Mouse (Mus musculus): Measurements from ENCODE around the gene Zpbp2. TPM values are rescaled to one million over a fixed set of nuclear protein-coding genes. Genes with fewer than 3 reads are reported as not detected.

Gene Zpbp2
- polyA plus RNA-seq, 1 experiment, result not detected

- Histone ChIP-seq H3K36me3 (ENCODE audit: control insufficient read depth, insufficient read depth) (peaks cover 4% of the 10 kb centered on the region), H3ac (ENCODE audit: control insufficient read depth, insufficient read length, low read depth) (no peak overlapping the region), H3K79me3 (ENCODE audit: low read depth) (no peaks in the 10 kb centered on the region), H3K79me2 (ENCODE audit: control insufficient read depth, insufficient read depth) (no peaks in the 10 kb centered on the region), H3K27me3 (ENCODE audit: control insufficient read depth, insufficient read depth, insufficient read length) (peaks cover 1% of the 10 kb centered on the region), H3K4me3 (ENCODE audit: insufficient read depth, poor library complexity, severe bottlenecking) (no peak overlapping the region)
- TF ChIP-seq MAX (IDR thresholded peaks at IDR 0.05), result no peak
- no peak for TF ChIP-seq MYOG (IDR thresholded peaks at IDR 0.05; ENCODE audit: control insufficient read depth, extremely low read depth, insufficient read length)
- TF ChIP-seq CTCF (IDR thresholded peaks at IDR 0.05; ENCODE audit: control insufficient read depth, insufficient read depth, insufficient read length), result no peak
- no peak for TF ChIP-seq CEBPB (IDR thresholded peaks at IDR 0.05; ENCODE audit: low read depth)
- TF ChIP-seq USF1 (IDR thresholded peaks at IDR 0.05; ENCODE audit: low read depth), result no peak
- TF ChIP-seq FOSL1 (IDR thresholded peaks at IDR 0.05; ENCODE audit: insufficient read depth, low read length, poor library complexity, severe bottlenecking), result no peak
- no peak for TF ChIP-seq MYOD1 (IDR thresholded peaks at IDR 0.05; ENCODE audit: control insufficient read depth, insufficient read length, low read depth)
Observed at GRCm38 (mm10) chr11:98577776-98578175, 26.9 kb downstream of the Zpbp2 start.

GRCm38 (mm10) chr11:98580301-98581121 is 29.6 kb downstream of the Zpbp2 start:
- no peak for TF ChIP-seq FOSL1 (IDR thresholded peaks at IDR 0.05; ENCODE audit: insufficient read depth, low read length, poor library complexity, severe bottlenecking)
- TF ChIP-seq CEBPB (IDR thresholded peaks at IDR 0.05; ENCODE audit: low read depth), result no peak
- no peak for TF ChIP-seq USF1 (IDR thresholded peaks at IDR 0.05; ENCODE audit: low read depth)
- TF ChIP-seq MAX (IDR thresholded peaks at IDR 0.05), result no peak
- no peak for TF ChIP-seq MYOG (IDR thresholded peaks at IDR 0.05; ENCODE audit: control insufficient read depth, extremely low read depth, insufficient read length)
- TF ChIP-seq CTCF (IDR thresholded peaks at IDR 0.05; ENCODE audit: control insufficient read depth, insufficient read depth, insufficient read length), result no peak
- no peak for TF ChIP-seq MYOD1 (IDR thresholded peaks at IDR 0.05; ENCODE audit: control insufficient read depth, insufficient read length, low read depth)
- Histone ChIP-seq H3K27me3 (ENCODE audit: control insufficient read depth, insufficient read depth, insufficient read length) (no peaks in the 10 kb centered on the region), H3K36me3 (ENCODE audit: control insufficient read depth, insufficient read depth) (peaks cover 11% of the 10 kb centered on the region), H3K79me2 (ENCODE audit: control insufficient read depth, insufficient read depth) (peaks cover 17% of the 10 kb centered on the region), H3K79me3 (ENCODE audit: low read depth) (peaks cover 6% of the 10 kb centered on the region), H3ac (ENCODE audit: control insufficient read depth, insufficient read length, low read depth) (no peak overlapping the region), H3K4me3 (ENCODE audit: insufficient read depth, poor library complexity, severe bottlenecking) (no peak overlapping the region)

GRCm38 (mm10) chr11:98581286-98582029 is 30.6 kb downstream of the Zpbp2 start:
- Histone ChIP-seq H3K27me3 (ENCODE audit: control insufficient read depth, insufficient read depth, insufficient read length) (no peaks in the 10 kb centered on the region), H3K79me2 (ENCODE audit: control insufficient read depth, insufficient read depth) (peaks cover 27% of the 10 kb centered on the region), H3K79me3 (ENCODE audit: low read depth) (peaks cover 13% of the 10 kb centered on the region), H3ac (ENCODE audit: control insufficient read depth, insufficient read length, low read depth) (no peak overlapping the region), H3K36me3 (ENCODE audit: control insufficient read depth, insufficient read depth) (peaks cover 11% of the 10 kb centered on the region), H3K4me3 (ENCODE audit: insufficient read depth, poor library complexity, severe bottlenecking) (no peak overlapping the region)
- TF ChIP-seq MYOD1 (IDR thresholded peaks at IDR 0.05; ENCODE audit: control insufficient read depth, insufficient read length, low read depth) (no peak), CTCF (IDR thresholded peaks at IDR 0.05; ENCODE audit: control insufficient read depth, insufficient read depth, insufficient read length) (no peak), USF1 (IDR thresholded peaks at IDR 0.05; ENCODE audit: low read depth) (no peak), FOSL1 (IDR thresholded peaks at IDR 0.05; ENCODE audit: insufficient read depth, low read length, poor library complexity, severe bottlenecking) (no peak), MAX (IDR thresholded peaks at IDR 0.05) (no peak), MYOG (IDR thresholded peaks at IDR 0.05; ENCODE audit: control insufficient read depth, extremely low read depth, insufficient read length) (no peak), CEBPB (IDR thresholded peaks at IDR 0.05; ENCODE audit: low read depth) (no peak)

GRCm38 (mm10) chr11:98582030-98582388 is 31.1 kb downstream of the Zpbp2 start:
- TF ChIP-seq USF1 (IDR thresholded peaks at IDR 0.05; ENCODE audit: low read depth), result no peak
- TF ChIP-seq MAX (IDR thresholded peaks at IDR 0.05), result no peak
- no peak for TF ChIP-seq FOSL1 (IDR thresholded peaks at IDR 0.05; ENCODE audit: insufficient read depth, low read length, poor library complexity, severe bottlenecking)
- TF ChIP-seq CEBPB (IDR thresholded peaks at IDR 0.05; ENCODE audit: low read depth), result no peak
- no peak for TF ChIP-seq CTCF (IDR thresholded peaks at IDR 0.05; ENCODE audit: control insufficient read depth, insufficient read depth, insufficient read length)
- no peak for TF ChIP-seq MYOD1 (IDR thresholded peaks at IDR 0.05; ENCODE audit: control insufficient read depth, insufficient read length, low read depth)
- TF ChIP-seq MYOG (IDR thresholded peaks at IDR 0.05; ENCODE audit: control insufficient read depth, extremely low read depth, insufficient read length), result no peak
- Histone ChIP-seq H3K36me3 (ENCODE audit: control insufficient read depth, insufficient read depth) (peaks cover 11% of the 10 kb centered on the region), H3K79me3 (ENCODE audit: low read depth) (peaks cover 13% of the 10 kb centered on the region)

GRCm38 (mm10) chr11:98582551-98583264 is 31.8 kb downstream of the Zpbp2 start:
- TF ChIP-seq MYOD1 (IDR thresholded peaks at IDR 0.05; ENCODE audit: control insufficient read depth, insufficient read length, low read depth) (no peak), FOSL1 (IDR thresholded peaks at IDR 0.05; ENCODE audit: insufficient read depth, low read length, poor library complexity, severe bottlenecking) (no peak), MYOG (IDR thresholded peaks at IDR 0.05; ENCODE audit: control insufficient read depth, extremely low read depth, insufficient read length) (no peak), CTCF (IDR thresholded peaks at IDR 0.05; ENCODE audit: control insufficient read depth, insufficient read depth, insufficient read length) (no peak), CEBPB (IDR thresholded peaks at IDR 0.05; ENCODE audit: low read depth) (no peak), USF1 (IDR thresholded peaks at IDR 0.05; ENCODE audit: low read depth) (no peak), MAX (IDR thresholded peaks at IDR 0.05) (no peak)
- Histone ChIP-seq H3ac (ENCODE audit: control insufficient read depth, insufficient read length, low read depth) (no peak overlapping the region), H3K79me3 (ENCODE audit: low read depth) (peaks cover 13% of the 10 kb centered on the region), H3K27me3 (ENCODE audit: control insufficient read depth, insufficient read depth, insufficient read length) (no peaks in the 10 kb centered on the region), H3K36me3 (ENCODE audit: control insufficient read depth, insufficient read depth) (peaks cover 11% of the 10 kb centered on the region), H3K79me2 (ENCODE audit: control insufficient read depth, insufficient read depth) (peaks cover 31% of the 10 kb centered on the region), H3K4me3 (ENCODE audit: insufficient read depth, poor library complexity, severe bottlenecking) (no peak overlapping the region)

More at GRCm38 (mm10) chr11:98582030-98582388, 31.1 kb downstream of the Zpbp2 start:
- Histone ChIP-seq H3K27me3 (ENCODE audit: control insufficient read depth, insufficient read depth, insufficient read length) (no peaks in the 10 kb centered on the region), H3K79me2 (ENCODE audit: control insufficient read depth, insufficient read depth) (peaks cover 31% of the 10 kb centered on the region), H3ac (ENCODE audit: control insufficient read depth, insufficient read length, low read depth) (no peak overlapping the region), H3K4me3 (ENCODE audit: insufficient read depth, poor library complexity, severe bottlenecking) (no peak overlapping the region)

All from C2C12 (cell line).